Mouse (Mus musculus) ES-E14 (cell line): ENCODE measurements around the gene Cep350. TPM values are rescaled to one million over a fixed set of nuclear protein-coding genes. Genes with fewer than 3 reads are reported as not detected.

Experiments used
- DNase-seq: peaks from one replicate; pipeline ENCODE4 v3.0.0-alpha.2; 2013; ENCODE audit warnings: low read depth, low spot score
- H3K27ac ChIP-seq: 2 replicates; pipeline ENCODE4 v1.5.1; 2012; ENCODE audit warnings: low read depth, mild to moderate bottlenecking, low read length, moderate library complexity, mixed read lengths; ENCODE audit not compliant: poor library complexity, insufficient read depth, severe bottlenecking
- H3K36me3 ChIP-seq: 2 replicates; pipeline ENCODE4 v1.6.1; 2012; ENCODE audit warnings: mild to moderate bottlenecking, low read length, moderate library complexity, mixed read lengths; ENCODE audit not compliant: control insufficient read depth, poor library complexity, insufficient read depth, severe bottlenecking
- H3K4me1 ChIP-seq, 2 experiments: fragments of 150-350 bp in 1 of 2; sonication (generic) in 1 of 2; 2 replicates each; pipeline ENCODE4 v1.6.1; 2012; ENCODE audit warnings: low read length in 2 of 2, mild to moderate bottlenecking in 1 of 2, mixed read lengths in 1 of 2; ENCODE audit not compliant: control insufficient read depth in 2 of 2, insufficient read depth in 2 of 2, poor library complexity in 1 of 2
- H3K4me3 ChIP-seq, 2 experiments: fragments of 150-350 bp in 1 of 2; sonication (generic) in 1 of 2; 2 replicates each; pipeline ENCODE4 v1.5.1; 2012; ENCODE audit warnings: low read length in 2 of 2, low read depth in 1 of 2, mild to moderate bottlenecking in 1 of 2, mixed read lengths in 1 of 2; ENCODE audit not compliant: insufficient read depth in 1 of 2, poor library complexity in 1 of 2, severe bottlenecking in 1 of 2
- H3K9ac ChIP-seq: 2 replicates; pipeline ENCODE4 v1.6.1; 2012; ENCODE audit warnings: low read depth, mild to moderate bottlenecking, low read length, mixed read lengths; ENCODE audit not compliant: poor library complexity, insufficient read depth, severe bottlenecking
- H3K9me3 ChIP-seq: fragments of 150-350 bp; sonication (generic); 2 replicates; pipeline ENCODE4 v1.6.1; 2012; ENCODE audit warnings: low read depth, mild to moderate bottlenecking, low read length; ENCODE audit not compliant: control insufficient read depth, insufficient read depth
- CHD2 ChIP-seq: IDR thresholded peaks from 2 replicates; pipeline ENCODE4 v1.6.1; 2014; ENCODE audit warnings: mild to moderate bottlenecking, low read depth, low read length, inconsistent platforms
- HCFC1 ChIP-seq: IDR thresholded peaks from 2 replicates; pipeline ENCODE4 v1.6.1; 2012; ENCODE audit warnings: low read length, inconsistent platforms, borderline replicate concordance; ENCODE audit not compliant: insufficient read depth
- MAFK ChIP-seq: IDR thresholded peaks from 2 replicates; pipeline ENCODE4 v1.6.1; 2014; ENCODE audit warnings: mild to moderate bottlenecking, low read depth, low read length, inconsistent platforms; ENCODE audit not compliant: insufficient read depth
- ZC3H11A ChIP-seq: IDR thresholded peaks from 2 replicates; pipeline ENCODE4 v1.6.1; 2012; ENCODE audit warnings: low read depth, mild to moderate bottlenecking, inconsistent platforms, low read length, borderline replicate concordance
- ZNF384 ChIP-seq: IDR thresholded peaks from 2 replicates; pipeline ENCODE4 v1.6.1; 2012; ENCODE audit warnings: low read depth, low read length, inconsistent platforms
- in situ Hi-C, 2 experiments: fragments of 600-800 bp; cut with MboI; formaldehyde crosslinking; loops; one replicate each; pipeline ENCODE4 v1.15.1; 2025; ENCODE audit warnings: low sequenced_read_pairs in 2 of 2, inconsistent platforms in 1 of 2; ENCODE audit not compliant: unreplicated experiment in 2 of 2
- total RNA-seq: library from RNA; depleted of rRNA; stranded (reverse); fragments of 300-350 nt; gene quantifications from 2 replicates; pipeline ENCODE4 v1.2.3, GENCODE M21; 2012; rRNA removed

Gene Cep350
- total RNA-seq, 1 experiment: 11.8 TPM

GRCm38 (mm10) chr1:155798000-155798399 is 175.1 kb downstream of the Cep350 start:
- no peaks in the 10 kb centered on the region for H3K36me3 ChIP-seq
- in situ Hi-C loops: no loop called here
- TF ChIP-seq CHD2 (no peak), HCFC1 (no peak), ZNF384 (no peak), MAFK (no peak), ZC3H11A (no peak)
- H3K27ac ChIP-seq: no peak overlapping the region
- H3K9ac ChIP-seq: no peak overlapping the region
- no peak for DNase-seq
- H3K9me3 ChIP-seq: no peaks in the 10 kb centered on the region
- H3K4me3 ChIP-seq: no peak overlapping the region
- H3K4me1 ChIP-seq: no peaks in the 10 kb centered on the region

- Histone ChIP-seq H3K9ac (no peak overlapping the region), H3K27ac (no peak overlapping the region), H3K4me1 (no peaks in the 10 kb centered on the region), H3K9me3 (no peaks in the 10 kb centered on the region), H3K4me3 (no peak overlapping the region), H3K36me3 (no peaks in the 10 kb centered on the region)
- no peak for TF ChIP-seq CHD2
- no peak for TF ChIP-seq HCFC1
- TF ChIP-seq MAFK: no peak
- no peak for TF ChIP-seq ZC3H11A
- no peak for TF ChIP-seq ZNF384
- DNase-seq: no peak
- in situ Hi-C loops: no loop called here
Measured at GRCm38 (mm10) chr1:155797425-155797824, 175.6 kb downstream of the Cep350 start.

- Histone ChIP-seq H3K27ac (no peak overlapping the region), H3K9ac (no peak overlapping the region), H3K4me3 (no peak overlapping the region), H3K36me3 (no peaks in the 10 kb centered on the region), H3K4me1 (no peaks in the 10 kb centered on the region), H3K9me3 (no peaks in the 10 kb centered on the region)
- TF ChIP-seq HCFC1 (no peak), ZC3H11A (no peak), MAFK (no peak), CHD2 (no peak)
- in situ Hi-C loops: no loop called here
- DNase-seq: no peak
Measured at GRCm38 (mm10) chr1:155796757-155797405, 176.2 kb downstream of the Cep350 start.

- H3K9ac ChIP-seq: no peak overlapping the region
- H3K9me3 ChIP-seq: no peaks in the 10 kb centered on the region
- TF ChIP-seq ZC3H11A (no peak), MAFK (no peak), CHD2 (no peak), HCFC1 (no peak), ZNF384 (no peak)
- no peaks in the 10 kb centered on the region for H3K36me3 ChIP-seq
- H3K4me3 ChIP-seq: no peak overlapping the region
- in situ Hi-C loops: no loop called here
- no peak for DNase-seq
- H3K4me1 ChIP-seq: no peaks in the 10 kb centered on the region
- H3K27ac ChIP-seq: no peak overlapping the region
Measured at GRCm38 (mm10) chr1:155795791-155796233, 177.2 kb downstream of the Cep350 start.

Other genes starting within 250 kb of the Cep350 start
- gene Lhx4, start 221.6 kb downstream of the Cep350 start, total RNA-seq: 0.05 and 0.13 TPM in 2 replicates
- 25.7 and 38.1 TPM in 2 replicates for gene Qsox1, start 160.4 kb downstream of the Cep350 start, total RNA-seq
- gene Tor1aip2, start 62.1 kb upstream of the Cep350 start, total RNA-seq: 94.3 and 107 TPM in 2 replicates
- 27.9 and 28.5 TPM in 2 replicates for gene Tor1aip1, start 63.2 kb upstream of the Cep350 start, total RNA-seq
- gene Fam163a, start 231.8 kb upstream of the Cep350 start, total RNA-seq: 0.09 and 0.11 TPM in 2 replicates